Mouse (Mus musculus): Measurements from ENCODE around the gene Cfi.

GRCm38 (mm10) chr3:129826691-129827090 is 9.0 kb upstream of the Cfi start:
- no peak for TF ChIP-seq NANOG (IDR thresholded peaks at IDR 0.05; ENCODE audit: borderline replicate concordance, low read length)
- TF ChIP-seq CTCF (conservative IDR thresholded peaks at IDR 0.05; ENCODE audit: low read length), result no peak

Measured in E14TG2a.4 (cell line).